Mouse (Mus musculus) heart, postnatal 0 days (tissue): ENCODE measurements around the gene Psmd9. TPM values are rescaled to one million over a fixed set of nuclear protein-coding genes. Genes with fewer than 3 reads are reported as not detected.

Experiments used
- ATAC-seq: fragments of 200-750 bp; cut with Nextera tagmentation; 2 replicates; pipeline ENCODE4 v1.8.0; 2017; ENCODE audit warnings: low read depth, moderate number of reproducible peaks, moderate library complexity; ENCODE audit not compliant: insufficient read depth
- DNase-seq: peaks from one replicate; pipeline ENCODE4 v3.0.0-alpha.2; 2016; ENCODE audit warnings: low spot score
- H3K27ac ChIP-seq: fragments of 300-500 bp; sonication (generic); 2 replicates; pipeline ENCODE4 v1.5.1; 2014; ENCODE audit warnings: low read depth, mild to moderate bottlenecking
- H3K27me3 ChIP-seq: fragments of 300-500 bp; sonication (generic); 2 replicates; pipeline ENCODE4 v1.6.1; 2014; ENCODE audit warnings: low read length, mixed read lengths; ENCODE audit not compliant: control insufficient read depth, insufficient read depth
- H3K36me3 ChIP-seq: fragments of 300-500 bp; sonication (generic); replicated peaks from 2 replicates; pipeline ENCODE4 v1.6.1; 2014; ENCODE audit warnings: low read length, mixed read lengths; ENCODE audit not compliant: control insufficient read depth, insufficient read depth
- H3K4me1 ChIP-seq: fragments of 300-500 bp; sonication (generic); 2 replicates; pipeline ENCODE4 v1.6.1; 2014; ENCODE audit warnings: antibody characterized with exemption; ENCODE audit not compliant: control insufficient read depth, insufficient read depth
- H3K4me2 ChIP-seq: fragments of 300-500 bp; sonication (generic); 2 replicates; pipeline ENCODE4 v1.6.1; 2014; ENCODE audit warnings: low read depth, mild to moderate bottlenecking, low read length, moderate library complexity
- H3K4me3 ChIP-seq: fragments of 300-500 bp; sonication (generic); 2 replicates; pipeline ENCODE4 v1.5.1; 2014; ENCODE audit warnings: low read depth, low read length
- H3K9ac ChIP-seq: fragments of 300-500 bp; sonication (generic); replicated peaks from 2 replicates; pipeline ENCODE4 v1.6.1; 2014; ENCODE audit warnings: low read depth, low read length, mixed read lengths
- H3K9me3 ChIP-seq: fragments of 300-500 bp; sonication (generic); replicated peaks from 2 replicates; pipeline ENCODE4 v1.6.1; 2016; ENCODE audit warnings: low read length; ENCODE audit not compliant: control insufficient read depth
- CTCF ChIP-seq: IDR thresholded peaks from 2 replicates; pipeline ENCODE4 v1.5.1; 2016; ENCODE audit warnings: antibody characterized with exemption, control low read depth, low read depth
- EP300 ChIP-seq: IDR thresholded peaks from 2 replicates; pipeline ENCODE4 v1.6.1; 2016; ENCODE audit warnings: antibody characterized with exemption, low read depth
- WGBS: fragments of 180-500 bp; shearing (Covaris S2); extraction: QIAGEN DNeasy Blood & Tissue Kit; methylation state at CpG from one replicate; pipeline ENCODE4 v1.1.7; 2014; 5-methylcytosine and 5-hydroxymethylcytosine counted together
- polyA plus RNA-seq: library from polyadenylated mRNA; unstranded; fragments of >200 nt; fragmentation: Nextera tagmentation; extraction: Ambion mirVana; gene quantifications from 2 replicates; pipeline ENCODE4 v1.2.1, GENCODE M21; 2015
- total RNA-seq: library from RNA; depleted of rRNA; stranded (reverse); fragments of >200 nt; gene quantifications from 2 replicates; pipeline ENCODE4 v1.2.3, GENCODE M21; 2014; ENCODE audit warnings: low replicate concordance

The Psmd9 gene
- total and polyA plus RNA-seq, 2 experiments from 2014 or later, result 11.2 to 54.9 TPM

- Histone ChIP-seq H3K9ac (no peak overlapping the region), H3K9me3 (no peaks in the 10 kb centered on the region), H3K4me1 (peaks cover 5% of the 10 kb centered on the region; the same call in 1 of the 2 replicates), H3K4me2 (no peak overlapping the region), H3K36me3 (peaks cover 34% of the 10 kb centered on the region), H3K27me3 (no peaks in the 10 kb centered on the region), H3K27ac (no peak overlapping the region), H3K4me3 (no peak overlapping the region)
- DNase-seq (peak; percentile 9), ATAC-seq (peak; percentile 55; the same call in 1 of the 2 replicates)
- TF ChIP-seq CTCF (peak; percentile 50), EP300 (no peak)
- 20% methylated on average over 2 of the region's 2 CpGs for WGBS
Measured at GRCm38 (mm10) chr5:123235731-123236130, 66.5 kb downstream of the Psmd9 start.

- Histone ChIP-seq H3K4me2 (no peak overlapping the region), H3K27ac (no peak overlapping the region), H3K4me1 (peaks cover 5% of the 10 kb centered on the region; the same call in 1 of the 2 replicates), H3K36me3 (peaks cover 37% of the 10 kb centered on the region), H3K27me3 (no peaks in the 10 kb centered on the region), H3K9ac (no peak overlapping the region), H3K4me3 (no peak overlapping the region), H3K9me3 (no peaks in the 10 kb centered on the region)
- no peak for DNase-seq
- ATAC-seq, result no peak
- 87% methylated on average over 9 of the region's 9 CpGs for WGBS
- TF ChIP-seq CTCF, result no peak
- TF ChIP-seq EP300, result no peak
Measured at GRCm38 (mm10) chr5:123236426-123236825, 67.2 kb downstream of the Psmd9 start.

GRCm38 (mm10) chr5:123239501-123239900 is 70.3 kb downstream of the Psmd9 start:
- peaks cover 56% of the 10 kb centered on the region for H3K36me3 ChIP-seq
- ATAC-seq, result no peak
- whole genome bisulfite sequencing, result 88% methylated on average over 11 of the region's 11 CpGs

GRCm38 (mm10) chr5:123245518-123245917 is 76.3 kb downstream of the Psmd9 start:
- no peaks in the 10 kb centered on the region for H3K9me3 ChIP-seq
- WGBS, result 30% methylated on average over 4 of the region's 4 CpGs
- TF ChIP-seq CTCF (peak; percentile 61), EP300 (no peak)
- peak; percentile 46 for DNase-seq
- no peak overlapping the region for H3K4me3 ChIP-seq
- peak; percentile 63 for ATAC-seq
- no peak overlapping the region for H3K27ac ChIP-seq
- no peaks in the 10 kb centered on the region for H3K27me3 ChIP-seq
- H3K4me2 ChIP-seq, result no peak overlapping the region
- no peak overlapping the region for H3K9ac ChIP-seq
- H3K36me3 ChIP-seq, result peaks cover 37% of the 10 kb centered on the region
- H3K4me1 ChIP-seq, result no peaks in the 10 kb centered on the region

More at GRCm38 (mm10) chr5:123239501-123239900, 70.3 kb downstream of the Psmd9 start:
- no peaks in the 10 kb centered on the region for H3K9me3 ChIP-seq
- no peak overlapping the region for H3K9ac ChIP-seq
- TF ChIP-seq EP300 (no peak), CTCF (no peak)
- H3K4me3 ChIP-seq, result no peak overlapping the region
- H3K27me3 ChIP-seq, result no peaks in the 10 kb centered on the region
- H3K4me2 ChIP-seq, result no peak overlapping the region
- H3K4me1 ChIP-seq, result no peaks in the 10 kb centered on the region
- H3K27ac ChIP-seq, result no peak overlapping the region
- no peak for DNase-seq

GRCm38 (mm10) chr5:123251390-123251789 is 82.2 kb downstream of the Psmd9 start:
- no peak overlapping the region for H3K4me2 ChIP-seq
- no peak overlapping the region for H3K9ac ChIP-seq
- H3K9me3 ChIP-seq, result no peaks in the 10 kb centered on the region
- DNase-seq (no peak), ATAC-seq (no peak)
- no peak overlapping the region for H3K27ac ChIP-seq
- no peak overlapping the region for H3K4me3 ChIP-seq
- no peaks in the 10 kb centered on the region for H3K4me1 ChIP-seq
- 63% methylated on average over 8 of the region's 8 CpGs for WGBS
- TF ChIP-seq CTCF (no peak), EP300 (no peak)
- peaks cover 9% of the 10 kb centered on the region; the same call in 1 of the 2 replicates for H3K36me3 ChIP-seq
- no peaks in the 10 kb centered on the region for H3K27me3 ChIP-seq

GRCm38 (mm10) chr5:123251834-123252233 is 82.6 kb downstream of the Psmd9 start, which contains the start of gene Wdr66:
Wdr66 (plus strand) TSS chr5:123252102.
- Histone ChIP-seq H3K9me3 (no peaks in the 10 kb centered on the region), H3K4me2 (peak within 1 kb of the TSS; percentile 51), H3K4me1 (no peaks in the 10 kb centered on the region), H3K36me3 (peaks cover 9% of the 10 kb centered on the region; the same call in 1 of the 2 replicates), H3K9ac (no peak within 1 kb of the TSS), H3K27ac (no peak within 1 kb of the TSS), H3K27me3 (no peaks in the 10 kb centered on the region), H3K4me3 (0 out of 2 replicates have a peak within 1 kb of the TSS, but pooled peaks have one; percentile 11)
- 4% methylated on average over 18 of the region's 18 CpGs for WGBS
- TF ChIP-seq CTCF (peak; percentile 85), EP300 (no peak)
- ATAC-seq, result peak; percentile 87
- DNase-seq, result peak; percentile 86
